Mouse (Mus musculus) heart, adult 2 months (tissue): Measurements from ENCODE around the gene Rpn2.

ENCODE experiments used
- CTCF ChIP-seq: fragments of 200-600 bp; IDR thresholded peaks from 2 replicates; pipeline ENCODE4 v1.8.1; 2022; ENCODE audit warnings: antibody characterized with exemption, mild to moderate bottlenecking, moderate library complexity
- EP300 ChIP-seq: fragments of 200-500 bp; IDR thresholded peaks from 2 replicates; pipeline ENCODE4 v1.6.1; 2011; ENCODE audit warnings: low read depth, low read length, control low read depth; ENCODE audit not compliant: insufficient read depth
- POLR2A ChIP-seq: fragments of 200-500 bp; IDR thresholded peaks from 2 replicates; pipeline ENCODE4 v1.6.1; 2011; ENCODE audit warnings: mild to moderate bottlenecking, low read depth, low read length, control low read depth; ENCODE audit not compliant: insufficient read depth

DNA sequence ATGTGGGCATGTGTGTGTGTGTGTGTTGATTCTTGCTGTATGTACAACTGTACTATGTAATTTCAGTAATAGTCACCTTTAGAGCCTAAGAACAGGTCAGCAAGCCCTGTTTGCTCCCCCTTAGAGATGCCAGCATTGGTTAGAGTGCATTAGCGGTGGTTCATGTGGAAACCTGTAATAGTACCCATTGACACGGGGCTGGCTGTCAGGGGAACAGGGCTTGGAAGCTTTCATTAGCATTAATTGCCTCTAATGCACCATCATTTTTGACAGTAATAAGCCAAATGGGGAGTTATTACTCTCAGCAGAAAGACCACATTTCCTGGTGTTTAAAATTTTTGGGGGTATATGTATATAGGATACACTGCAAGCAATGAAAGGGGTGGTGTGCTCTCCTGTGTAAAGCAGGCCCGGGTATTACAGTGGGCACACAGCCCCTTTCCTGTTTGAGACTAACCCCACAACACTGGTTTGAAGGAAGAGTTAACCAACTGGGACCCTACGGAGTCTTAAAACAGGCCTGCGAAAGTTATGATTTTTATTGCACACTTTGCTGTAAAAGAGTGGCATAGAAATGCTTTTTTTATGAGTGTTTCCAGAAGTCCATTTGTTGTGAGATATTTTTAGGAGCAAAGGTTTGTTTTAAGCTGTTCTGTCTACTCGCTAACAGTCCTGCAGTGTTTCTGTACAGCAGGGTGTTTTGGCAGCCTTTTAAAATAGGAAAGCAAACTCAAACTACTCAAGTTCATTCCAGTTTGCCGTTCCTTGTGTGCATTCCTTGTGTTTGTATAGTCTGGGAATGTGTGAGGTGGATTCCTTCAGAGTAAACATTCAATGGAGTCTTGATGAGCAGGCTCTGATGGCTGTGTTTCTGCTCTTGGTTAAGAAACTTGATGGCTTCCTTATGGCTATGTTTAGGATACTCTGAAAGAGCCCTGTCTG is 27.5 kb downstream of the Rpn2 start:
- TF ChIP-seq EP300 (no peak), CTCF (no peak), POLR2A (no peak)
